Mouse (Mus musculus) induced T-regulatory cell, adult 2 months (primary cell): ENCODE measurements at regions not wholly inside any gene's neighbourhood (a gene's known extent, or its start where the extent isn't known, plus 50 kb on each side); places are given as distances from the start of the nearest gene placed in this dataset.

Experiments used
- DNase-seq: peaks from one replicate; pipeline ENCODE4 v3.0.0-alpha.2; 2012; ENCODE audit warnings: low read depth

DNA sequence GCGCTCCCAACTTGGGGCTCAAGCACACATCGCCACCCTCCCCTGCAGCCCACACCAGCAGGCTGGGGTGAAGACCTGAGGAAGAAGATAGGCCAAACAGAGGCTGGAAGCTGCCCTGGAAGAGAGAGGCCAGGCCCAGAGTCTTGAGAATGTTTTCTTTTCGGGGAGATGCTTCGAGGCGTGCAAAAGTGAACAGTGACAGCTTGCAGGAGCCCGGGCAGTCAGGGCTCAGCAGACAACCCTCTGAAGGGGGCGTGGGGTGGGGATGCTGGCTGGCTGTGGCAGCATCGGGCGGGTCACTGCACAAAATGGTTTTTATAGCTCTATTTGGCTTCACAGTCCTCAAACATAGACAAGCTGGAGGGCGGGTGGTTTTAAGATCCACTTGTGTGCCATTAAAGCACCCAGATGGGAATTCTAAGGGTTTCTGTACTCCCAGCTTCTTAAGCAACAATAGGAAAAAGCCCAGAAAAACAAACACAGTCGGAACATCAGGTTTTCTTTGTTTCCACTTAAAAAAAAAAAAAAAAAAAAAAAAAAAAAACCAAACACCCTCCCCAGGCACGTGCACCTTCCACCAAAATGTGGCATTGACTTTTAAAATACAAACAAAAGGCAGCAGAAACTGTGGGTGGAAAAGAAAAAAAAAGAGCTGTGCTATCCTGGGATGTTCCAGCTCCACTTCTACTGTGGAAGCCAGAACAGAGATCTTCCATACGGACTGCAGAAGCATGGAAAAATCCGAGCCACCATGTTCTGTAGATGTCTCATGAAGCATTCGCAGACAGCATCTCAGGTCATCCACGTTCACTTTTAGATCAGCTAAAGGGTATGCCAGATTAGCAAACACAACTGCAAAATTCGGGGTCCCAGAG is 123.5 kb downstream of the Ly86 start:
- DNase-seq = no peak

DNA sequence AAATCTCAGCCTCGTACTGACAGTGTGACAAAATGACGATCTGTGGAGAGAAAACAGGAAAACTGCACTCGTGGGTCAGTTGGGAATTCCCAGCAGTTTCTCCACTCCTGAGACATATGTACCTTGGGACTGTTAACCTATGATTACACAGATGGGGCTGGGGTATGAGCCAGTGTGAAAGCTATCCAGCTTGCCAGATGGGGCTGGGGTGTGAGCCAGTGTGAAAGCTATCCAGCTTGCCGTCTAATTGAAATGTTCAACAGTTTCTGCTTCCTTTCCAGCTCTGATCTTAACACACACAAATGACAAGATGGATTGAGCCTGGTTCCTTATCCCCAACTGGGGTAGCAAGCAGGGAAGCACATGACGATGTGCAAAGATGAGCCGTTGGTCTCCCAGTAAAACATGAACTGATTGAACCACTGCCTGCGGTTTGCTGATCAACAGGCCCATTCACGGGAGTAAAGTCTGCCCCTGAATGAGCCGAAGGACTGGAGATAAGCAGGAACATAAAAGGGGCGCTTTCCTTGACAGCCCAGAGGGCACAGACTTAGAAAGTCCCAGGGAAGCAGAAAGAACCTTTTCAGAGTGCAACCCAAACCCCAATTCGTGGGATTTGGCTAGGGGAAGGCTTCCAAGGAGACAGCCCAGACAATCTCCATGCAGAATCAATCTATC is 125.4 kb downstream of the Ly86 start:
- no peak for DNase-seq

DNA sequence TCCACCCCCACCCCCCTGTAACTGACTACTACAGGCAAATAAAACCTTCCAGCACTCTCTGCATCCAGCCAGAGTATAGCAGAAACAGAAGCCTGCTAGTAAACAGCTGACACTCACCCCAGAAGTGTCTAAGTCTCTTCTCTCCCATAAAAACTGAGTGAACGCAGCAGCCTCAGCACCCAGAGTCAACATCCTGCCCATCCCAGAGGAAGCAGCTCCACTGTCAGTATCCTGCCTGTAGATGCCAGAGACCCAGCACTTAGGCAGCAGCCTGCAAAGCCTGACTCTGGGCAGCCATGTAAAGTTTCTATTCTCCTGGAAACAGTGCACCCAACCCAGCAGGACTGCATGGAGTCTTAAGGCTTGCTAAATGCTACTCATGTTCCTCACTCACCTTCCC is 128.4 kb downstream of the Ly86 start:
- DNase-seq = no peak

DNA sequence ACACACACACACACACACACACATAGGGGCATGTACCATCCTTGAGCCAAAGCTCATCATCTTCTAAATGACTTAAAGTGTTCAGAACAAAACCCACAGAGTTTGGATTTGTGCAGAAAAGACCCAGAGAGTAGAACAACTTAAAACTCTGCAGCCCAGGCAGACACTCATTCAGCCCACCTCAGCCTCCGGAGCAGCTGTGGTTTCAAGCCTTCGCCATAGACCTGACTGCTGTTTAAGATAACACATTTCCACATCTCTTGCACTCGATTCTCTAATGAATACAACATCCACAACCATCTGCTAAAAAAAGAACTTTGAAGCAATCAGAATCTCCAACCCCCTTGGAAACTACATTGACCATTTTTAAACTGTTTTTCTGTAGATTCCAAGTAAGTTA is 130.8 kb downstream of the Ly86 start:
- DNase-seq = no peak

DNA sequence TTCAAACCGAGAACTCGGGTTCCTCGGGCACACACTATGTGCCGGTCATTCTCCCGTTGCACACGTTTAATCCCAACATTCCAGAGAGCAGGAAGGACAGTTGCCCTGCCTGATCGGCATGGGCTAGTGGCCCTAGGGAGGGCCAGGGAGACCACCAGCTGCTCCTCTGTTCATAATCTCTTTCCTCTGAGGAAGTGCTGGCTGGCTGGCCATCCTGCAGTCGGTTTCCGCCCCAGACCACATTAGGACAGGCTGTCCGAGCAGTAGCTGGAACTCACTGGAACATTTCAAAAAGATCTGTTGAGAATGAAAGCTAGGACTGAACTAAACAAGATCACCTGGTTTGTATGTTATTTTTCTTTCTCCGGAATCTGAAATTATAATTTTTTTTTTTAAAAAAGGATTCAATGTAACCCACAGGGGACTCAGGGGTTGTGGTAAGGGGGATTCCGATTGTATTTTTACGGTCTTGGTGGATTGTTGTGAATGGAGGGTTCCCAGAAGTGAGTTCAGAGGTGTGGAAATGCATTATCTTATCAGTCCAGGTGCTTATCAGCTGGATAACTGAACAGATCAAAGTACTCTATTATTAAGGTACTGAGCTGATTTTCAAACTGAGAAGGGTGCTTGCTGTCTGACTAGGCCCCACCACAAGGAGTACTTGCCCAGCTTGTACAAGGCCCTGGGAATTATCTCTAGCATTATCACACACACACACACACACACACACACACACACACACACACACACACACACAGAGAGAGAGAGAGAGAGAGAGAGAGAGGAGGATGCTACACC is 131.4 kb downstream of the Ly86 start:
- no peak for DNase-seq

DNA sequence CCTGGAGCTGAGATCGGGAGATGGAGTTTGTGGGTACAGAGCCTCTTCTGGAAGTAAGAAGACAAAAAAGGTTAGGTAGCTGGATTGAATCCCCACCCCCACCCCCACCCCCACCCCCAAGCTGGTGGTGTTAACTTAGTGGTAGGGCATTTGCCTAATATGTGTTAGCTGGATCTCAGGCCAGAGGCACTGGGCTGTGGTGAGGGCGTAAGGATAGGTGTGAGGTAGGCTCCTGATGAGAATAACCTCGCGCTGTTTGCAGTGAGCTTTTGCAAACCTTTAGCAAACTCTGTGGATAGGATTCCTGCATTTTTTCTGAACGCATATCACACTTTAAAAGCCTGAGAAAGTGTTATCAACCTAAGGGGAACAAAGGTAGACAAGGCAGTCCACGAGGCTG is 132.3 kb downstream of the Ly86 start:
- DNase-seq = no peak

DNA sequence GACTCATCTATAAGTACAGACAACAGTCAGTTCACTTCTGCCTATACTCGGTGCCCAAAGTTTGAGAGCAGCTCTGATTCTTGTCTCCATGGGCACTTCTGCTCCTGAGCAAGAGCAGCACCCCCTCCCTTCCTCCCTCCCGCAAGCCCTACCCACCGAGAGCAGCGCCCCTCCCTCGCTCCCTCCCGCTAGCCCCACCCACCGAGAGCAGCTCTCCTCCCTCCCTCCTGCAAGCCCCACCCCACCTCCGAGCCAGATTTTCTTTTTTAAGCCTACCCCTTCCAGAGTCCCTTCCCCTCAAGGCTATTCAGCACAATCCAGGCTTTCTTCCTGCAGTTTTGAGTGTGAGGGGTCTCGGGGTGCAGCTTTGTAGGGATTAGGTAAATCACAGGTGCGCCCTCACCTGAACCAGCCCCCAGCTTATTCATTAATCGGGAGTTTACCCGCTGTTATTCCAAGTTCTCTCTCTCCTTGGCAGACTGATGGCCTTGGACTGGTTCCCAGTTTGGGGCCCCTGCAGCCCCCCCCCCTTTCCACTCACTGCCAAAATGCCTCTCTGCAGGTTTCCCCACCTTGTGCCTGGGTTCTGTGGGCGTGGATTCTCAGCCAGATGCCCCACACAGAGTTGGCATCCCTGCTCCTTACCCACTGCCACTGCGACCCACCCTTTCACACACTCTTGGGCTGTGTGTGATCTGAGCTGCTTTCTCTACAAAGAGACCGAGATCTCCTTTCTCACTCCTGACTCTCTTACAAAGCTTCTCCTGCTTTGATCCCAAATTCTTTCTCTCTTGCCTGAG is 132.9 kb downstream of the Ly86 start:
- peak; percentile 35 for DNase-seq

DNA sequence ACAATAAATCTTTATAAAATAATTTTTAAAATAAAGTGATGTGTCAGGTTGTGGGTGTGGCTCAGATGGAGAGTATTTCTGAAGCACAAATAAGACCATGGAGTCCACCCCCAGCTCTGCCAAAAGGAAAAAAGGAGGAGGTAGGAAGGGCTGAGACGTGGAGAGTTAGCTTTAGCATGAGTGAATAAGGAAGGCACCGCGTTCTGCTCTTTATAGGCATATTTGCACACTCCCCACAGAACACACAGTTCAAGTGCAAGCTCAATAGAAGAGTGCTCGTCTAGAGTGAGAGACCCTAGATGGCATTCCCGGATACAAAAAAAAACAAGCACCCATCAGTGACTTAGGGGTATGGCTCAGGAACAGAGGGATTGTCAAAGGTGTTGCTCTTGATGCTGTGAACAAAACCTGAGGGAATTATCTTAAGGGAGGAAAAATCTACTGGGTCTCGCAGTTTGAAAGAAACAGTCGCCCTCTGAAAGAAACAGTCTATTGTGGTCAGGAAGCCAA is 134.2 kb downstream of the Ly86 start:
- no peak for DNase-seq

DNA sequence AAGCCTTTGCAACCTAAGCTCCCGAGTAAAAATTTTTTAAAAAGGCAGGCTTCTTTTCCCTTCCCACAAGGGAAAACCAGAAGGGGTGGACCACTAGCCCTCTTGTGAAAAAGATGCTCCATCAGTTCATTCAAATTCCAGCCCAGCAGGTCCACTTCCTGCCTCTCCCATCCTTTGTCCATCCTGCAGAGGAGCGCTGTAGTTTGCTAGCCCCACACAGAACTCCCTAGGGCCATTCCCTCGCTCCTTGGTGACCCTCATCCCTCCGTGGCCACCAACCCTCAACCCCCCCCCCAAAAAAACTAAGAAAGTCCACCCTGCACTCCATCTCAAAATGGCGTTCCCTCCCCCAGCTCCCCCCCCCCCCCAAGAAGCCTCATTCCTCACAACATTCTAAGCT is 136.5 kb downstream of the Ly86 start:
- DNase-seq = no peak

DNA sequence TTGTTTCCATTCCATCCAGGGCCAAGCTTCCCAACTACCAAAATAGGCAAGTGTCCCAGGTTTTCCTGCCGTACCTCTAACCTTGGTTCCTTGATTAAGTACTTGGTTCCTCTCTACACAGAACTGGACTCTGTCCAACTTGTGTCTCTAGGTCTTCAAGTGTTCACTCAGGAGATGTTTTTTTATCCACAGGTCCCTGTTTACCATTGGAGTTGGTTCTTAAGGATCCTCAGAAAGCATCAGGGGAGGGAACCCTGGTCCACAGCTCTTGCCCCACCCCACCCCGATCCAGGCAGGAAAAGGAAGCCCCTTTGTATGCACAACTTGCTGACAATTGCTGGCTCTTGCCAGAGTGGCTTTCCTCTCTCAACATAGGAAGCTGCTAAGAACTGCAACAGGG is 137.0 kb downstream of the Ly86 start:
- no peak for DNase-seq

DNA sequence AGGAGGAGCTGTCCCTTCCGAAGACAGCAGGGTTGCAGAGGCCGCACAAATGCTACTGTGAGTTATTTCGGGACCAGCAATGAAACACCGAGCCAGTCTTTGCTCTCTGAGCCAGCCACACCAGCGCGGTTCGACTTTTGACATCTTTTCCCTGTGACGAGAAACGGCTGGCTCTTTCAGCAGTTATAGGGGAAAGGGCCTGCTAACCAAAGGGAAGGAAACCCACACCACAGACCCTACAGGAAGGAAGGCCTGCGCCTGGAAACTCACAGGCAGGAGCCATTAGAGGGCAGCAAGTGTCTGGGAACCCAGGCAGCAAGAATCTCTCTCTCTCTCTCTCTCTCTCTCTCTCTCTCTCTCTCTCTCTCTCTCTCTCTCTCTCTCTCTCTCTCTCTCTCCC is 137.6 kb downstream of the Ly86 start:
- peak; percentile 20 for DNase-seq

DNA sequence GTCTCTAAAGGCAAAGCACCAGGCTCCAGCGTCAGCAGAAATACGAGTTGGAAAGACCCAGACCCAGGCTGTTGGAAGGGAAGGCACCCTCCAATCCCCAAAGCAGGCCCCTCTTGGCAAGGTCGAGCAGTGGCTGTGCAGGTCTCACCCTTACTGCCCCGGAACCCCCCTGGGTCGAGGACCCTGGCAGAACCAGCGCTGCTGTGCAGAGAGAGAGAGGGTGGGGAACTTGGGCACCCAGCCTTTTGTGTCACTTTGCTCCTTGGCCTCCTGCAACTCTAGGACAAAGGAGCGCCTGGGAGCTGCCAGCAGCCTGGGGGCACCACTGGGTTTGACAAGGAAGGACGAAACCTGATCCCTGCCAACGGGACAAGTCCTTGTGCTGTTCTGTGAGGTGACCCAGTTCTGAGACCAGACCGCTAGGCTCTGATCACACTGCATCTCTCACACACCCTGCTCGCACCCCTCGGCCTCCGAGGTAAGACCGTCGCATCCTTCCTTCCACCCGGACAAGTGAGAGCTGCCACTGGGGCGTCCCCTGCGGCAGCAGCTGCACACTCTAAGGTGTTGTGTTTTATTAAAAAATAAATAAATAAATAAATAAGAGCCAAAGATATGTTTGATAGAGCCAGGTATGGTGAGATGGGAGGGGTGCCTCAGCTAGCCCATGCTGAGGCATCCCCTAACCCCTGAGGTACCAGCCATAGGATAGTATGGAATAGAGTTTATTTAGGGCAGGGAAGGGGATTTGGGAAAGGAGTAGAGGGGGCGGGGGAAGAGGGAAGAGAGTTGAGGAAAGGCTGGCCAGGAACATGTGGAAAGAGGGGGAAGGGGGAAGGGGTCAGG is 138.2 kb downstream of the Ly86 start:
- DNase-seq = no peak

DNA sequence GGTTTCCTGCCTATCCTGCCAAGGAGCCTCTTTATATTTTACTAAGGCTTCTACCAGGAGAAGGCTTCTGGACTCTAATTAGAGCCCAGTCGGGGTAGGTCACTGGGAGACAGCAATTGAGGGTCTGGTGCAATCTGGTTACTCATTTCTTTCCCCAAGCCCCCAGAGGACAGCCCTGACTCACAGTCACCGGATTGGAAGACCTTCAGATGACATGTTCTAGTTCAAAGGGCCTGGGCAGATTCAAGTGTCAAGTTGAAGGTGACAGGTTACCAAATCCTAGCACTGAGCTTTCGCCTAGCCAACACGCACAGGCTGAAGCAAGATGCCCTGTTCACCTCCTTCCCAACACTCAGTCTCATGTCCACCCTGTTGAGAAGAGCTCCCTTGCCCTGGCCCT is 139.6 kb downstream of the Ly86 start:
- DNase-seq = no peak

DNA sequence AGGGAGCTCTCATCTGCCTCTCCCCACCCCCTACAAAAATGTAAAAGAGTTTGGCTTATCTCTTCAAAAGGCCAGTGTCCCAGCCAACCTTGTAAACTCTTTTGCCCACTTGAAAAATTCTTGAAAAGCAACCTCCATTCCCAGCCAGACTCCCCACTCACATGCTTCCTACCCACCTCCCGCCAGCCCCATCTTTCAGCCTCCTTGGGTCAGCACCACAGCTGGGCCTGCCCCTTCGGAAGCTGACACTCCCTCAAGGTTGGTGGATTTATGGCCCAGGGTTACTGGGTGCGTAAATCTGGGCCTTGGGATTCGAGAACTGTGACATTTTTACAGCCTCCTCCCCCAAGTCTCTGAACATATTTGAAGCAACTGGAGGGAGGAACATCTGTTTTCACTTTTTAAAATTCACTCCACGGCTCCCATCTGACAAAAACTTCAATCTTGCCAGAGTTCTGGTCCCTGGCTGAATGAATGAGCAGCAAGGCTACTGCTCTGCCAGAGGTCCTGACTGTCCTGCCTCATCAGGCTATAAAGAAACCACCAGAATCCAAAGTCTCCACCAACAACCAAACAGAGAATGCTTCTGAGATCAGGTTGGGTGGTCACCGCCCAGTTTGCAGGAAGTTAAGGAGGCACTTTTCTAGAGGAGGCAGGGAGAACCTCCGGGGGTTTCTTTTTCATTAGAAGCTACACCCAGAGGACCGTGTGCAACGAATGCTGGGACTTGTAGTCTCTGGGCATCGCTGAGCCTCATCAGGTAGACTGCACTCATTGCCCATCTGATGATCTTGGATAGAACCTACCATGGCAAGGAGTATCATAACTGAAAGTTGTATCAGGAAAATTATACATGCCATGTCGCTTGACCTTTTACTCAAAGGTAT is 147.3 kb downstream of the Ly86 start:
- no peak for DNase-seq

DNA sequence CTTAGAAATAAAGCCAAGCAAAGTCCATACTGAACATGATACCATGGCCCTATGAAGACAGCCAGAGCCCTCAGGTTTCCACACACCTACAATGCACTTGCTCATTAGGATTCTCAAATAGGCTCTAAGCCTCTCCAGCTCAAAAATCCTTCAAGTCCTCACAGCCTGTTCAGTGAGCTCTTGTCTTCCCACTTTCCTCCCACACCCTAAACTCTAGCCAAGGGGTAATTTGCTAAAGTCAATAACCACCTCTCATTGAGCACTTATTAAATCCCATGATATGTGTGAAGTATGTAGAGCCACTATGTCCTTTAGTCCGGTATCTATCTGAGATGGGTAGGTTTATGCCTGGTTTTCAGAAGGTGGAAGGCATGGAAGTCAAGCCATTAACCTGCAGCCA is 148.3 kb downstream of the Ly86 start:
- DNase-seq = no peak

DNA sequence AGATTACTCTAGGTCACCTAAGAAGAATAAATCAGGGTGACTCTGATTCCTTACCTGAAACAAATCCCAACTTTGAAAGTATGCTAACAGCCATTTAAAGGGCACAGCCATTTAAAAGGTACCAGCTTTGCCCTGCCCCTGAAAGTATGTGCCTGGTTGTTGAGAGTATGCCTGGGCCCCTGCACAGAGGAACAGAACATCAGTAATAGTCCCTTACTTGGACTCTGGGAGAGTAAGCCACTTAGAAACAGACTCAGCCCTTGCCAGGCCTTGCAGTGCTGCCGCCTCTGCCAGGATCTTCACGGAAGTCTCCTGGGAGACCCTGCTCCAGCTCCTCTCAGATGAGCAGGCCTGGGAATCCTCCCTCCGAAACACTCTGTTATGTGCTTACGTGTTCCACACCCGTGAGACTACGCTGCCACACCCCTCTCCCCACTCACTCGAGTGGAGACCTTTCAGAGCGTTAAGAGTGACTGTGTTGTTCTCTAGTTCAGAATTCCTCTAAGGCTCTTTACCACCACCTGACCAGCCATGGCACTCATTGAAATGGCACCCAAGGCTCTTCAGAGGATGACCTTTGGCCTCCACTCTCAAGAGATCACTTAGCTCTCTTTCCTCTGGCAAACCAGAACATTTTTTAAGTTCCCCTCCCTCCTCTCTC is 150.4 kb downstream of the Ly86 start:
- no peak for DNase-seq

DNA sequence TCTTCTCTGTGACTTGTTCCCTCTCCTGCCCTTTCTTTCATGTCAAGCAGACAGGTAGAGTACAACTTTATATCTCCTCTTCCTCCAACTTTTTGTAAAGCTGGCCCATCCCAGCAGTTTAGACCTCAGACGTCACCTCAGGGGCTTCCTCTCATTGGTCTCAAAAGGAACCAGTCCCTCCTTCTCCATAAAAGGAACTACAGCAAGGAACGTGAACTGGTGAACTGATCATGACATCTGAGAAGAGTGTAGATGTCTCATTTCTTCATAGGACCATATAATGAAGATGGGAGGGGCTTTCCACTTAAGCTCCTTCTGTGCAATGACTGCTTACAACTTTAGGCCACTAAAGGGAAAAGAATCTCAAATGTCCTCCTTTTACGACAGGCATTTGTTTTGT is 153.0 kb downstream of the Ly86 start:
- no peak for DNase-seq

DNA sequence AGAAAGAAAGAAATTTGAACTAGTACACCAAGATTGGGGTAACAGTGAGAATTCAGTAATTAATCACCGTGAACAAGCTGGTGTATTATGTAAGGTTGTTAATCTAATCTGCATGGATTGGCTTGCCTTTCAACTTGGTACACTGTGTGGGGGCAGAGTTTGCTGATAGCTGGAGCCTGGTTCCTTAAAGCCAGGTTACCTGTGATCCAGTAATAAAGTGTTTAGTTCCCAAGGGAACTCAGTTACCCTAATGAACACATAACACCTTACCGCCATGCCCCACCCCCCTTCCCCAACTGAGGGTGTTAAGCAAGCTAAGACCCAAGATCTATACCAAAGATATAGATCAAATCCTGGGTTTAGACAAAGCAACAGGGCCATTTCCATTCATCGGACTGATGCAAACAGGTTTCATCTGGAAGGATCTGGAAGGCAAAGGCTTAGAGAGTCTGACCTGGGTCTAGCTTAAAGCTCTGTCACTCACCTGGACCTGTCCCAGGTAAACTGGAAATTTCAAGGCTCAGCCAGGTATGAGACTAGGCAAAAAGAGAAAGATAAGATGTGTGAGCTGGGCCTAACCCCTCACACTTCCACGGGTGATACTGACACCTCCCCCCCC is 155.8 kb downstream of the Ly86 start:
- no peak for DNase-seq

DNA sequence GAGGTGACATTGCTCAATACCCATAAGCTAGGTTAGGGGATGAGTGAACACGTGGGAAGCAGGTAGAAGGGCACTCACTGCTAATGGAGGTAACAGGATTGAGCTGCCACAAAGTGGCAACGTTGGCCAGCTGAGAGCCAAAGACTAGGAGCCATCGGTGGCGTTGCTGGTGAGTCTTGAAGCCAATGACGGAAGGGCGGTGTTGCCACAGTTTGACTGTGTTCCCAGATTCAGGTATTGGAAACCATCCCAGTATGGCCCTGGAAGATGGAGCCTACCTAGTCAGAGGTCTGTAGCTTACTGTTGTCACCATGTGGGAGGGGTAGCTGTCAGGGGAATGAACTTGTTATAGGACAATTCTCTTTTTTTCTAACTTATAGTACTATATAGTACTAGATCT is 158.4 kb downstream of the Ly86 start:
- DNase-seq = no peak
